Mouse (Mus musculus): ENCODE measurements around the gene BC107364. TPM values are rescaled to one million over a fixed set of nuclear protein-coding genes. Genes with fewer than 3 reads are reported as not detected.

BC107364 gene
- total and polyA plus RNA-seq, 2 experiments from 2014 or later, result not detected

GRCm38 (mm10) chr3:96405541-96406503, 46.3 kb downstream of the BC107364 start:
- Histone ChIP-seq H3K9ac (replicated peaks; ENCODE audit: low read length, poor library complexity, severe bottlenecking) (no peak overlapping the region), H3K4me1 (ENCODE audit: insufficient read depth, low read length) (no peaks in the 10 kb centered on the region), H3K9me3 (ENCODE audit: low read length) (no peaks in the 10 kb centered on the region), H3K4me3 (ENCODE audit: low read depth, low read length) (no peak overlapping the region), H3K36me3 (ENCODE audit: insufficient read depth, low read length) (no peaks in the 10 kb centered on the region), H3K27ac (ENCODE audit: low read depth, low read length) (no peak overlapping the region), H3K4me2 (ENCODE audit: low read depth, low read length, poor library complexity, severe bottlenecking) (no peak overlapping the region), H3K27me3 (ENCODE audit: insufficient read depth, low read length) (peaks cover 74% of the 10 kb centered on the region)
- ATAC-seq (ENCODE audit: low FRiP score) (no peak), DNase-seq (ENCODE audit: low spot score) (no peak)
- no peak for TF ChIP-seq CTCF (IDR thresholded peaks at IDR 0.05)
- WGBS, result 65% methylated on average over 32 of the region's 32 CpGs

DNA sequence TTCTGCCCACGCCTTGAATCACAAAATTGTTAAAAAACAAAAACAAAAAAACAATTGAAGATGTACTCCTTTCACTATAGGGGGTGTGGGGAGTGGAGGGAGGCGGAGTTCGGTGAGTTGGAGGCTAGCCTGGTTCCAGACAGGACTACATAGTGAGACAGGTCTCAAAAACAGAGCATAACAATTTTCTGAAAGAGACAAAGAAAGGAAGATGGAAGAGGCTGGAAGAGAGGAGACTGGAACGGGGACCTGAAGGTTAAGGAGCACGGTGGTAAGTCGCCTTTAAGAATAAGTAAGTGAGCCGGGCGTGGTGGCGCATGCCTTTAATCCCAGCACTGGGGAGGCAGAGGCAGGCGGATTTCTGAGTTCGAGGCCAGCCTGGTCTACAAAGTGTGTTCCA, 47.1 kb downstream of the BC107364 start:
- no peak overlapping the region for H3K4me3 ChIP-seq (ENCODE audit: low read depth, low read length)
- H3K9ac ChIP-seq (replicated peaks; ENCODE audit: low read length, poor library complexity, severe bottlenecking), result no peak overlapping the region
- no peaks in the 10 kb centered on the region for H3K36me3 ChIP-seq (ENCODE audit: insufficient read depth, low read length)
- H3K27ac ChIP-seq (ENCODE audit: low read depth, low read length), result no peak overlapping the region
- H3K9me3 ChIP-seq (ENCODE audit: low read length), result no peaks in the 10 kb centered on the region
- no peaks in the 10 kb centered on the region for H3K4me1 ChIP-seq (ENCODE audit: insufficient read depth, low read length)
- DNase-seq (ENCODE audit: low spot score) (no peak), ATAC-seq (ENCODE audit: low FRiP score) (no peak)
- no peak for TF ChIP-seq CTCF (IDR thresholded peaks at IDR 0.05)
- 25% methylated on average over 9 of the region's 11 CpGs for WGBS
- H3K27me3 ChIP-seq (ENCODE audit: insufficient read depth, low read length), result peaks cover 76% of the 10 kb centered on the region
- H3K4me2 ChIP-seq (ENCODE audit: low read depth, low read length, poor library complexity, severe bottlenecking), result no peak overlapping the region

GRCm38 (mm10) chr3:96404450-96404849, 47.7 kb downstream of the BC107364 start:
- H3K4me2 ChIP-seq (ENCODE audit: low read depth, low read length, poor library complexity, severe bottlenecking), result no peak overlapping the region
- WGBS, result under 1% methylated on average over 26 of the region's 26 CpGs

DNA sequence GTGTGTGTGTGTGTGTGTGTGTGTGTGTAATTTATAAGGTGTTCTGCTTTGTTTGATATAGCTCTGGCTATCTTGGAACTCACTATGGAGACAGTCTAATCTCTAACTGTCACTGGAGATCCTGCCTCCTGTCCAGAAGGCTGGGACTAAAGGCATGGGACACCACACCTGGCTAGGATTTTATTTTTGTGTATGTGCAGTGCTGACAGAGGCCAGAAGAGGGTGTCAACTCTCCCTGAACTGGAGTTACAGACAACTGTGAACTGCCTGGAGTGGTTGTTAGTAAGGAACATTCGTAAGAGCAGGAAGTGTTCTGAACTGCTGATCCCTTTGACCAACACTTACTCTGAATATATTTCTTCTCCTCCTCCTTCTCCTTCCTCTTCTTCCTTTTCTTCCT, 49.1 kb downstream of the BC107364 start:
- ATAC-seq (ENCODE audit: low FRiP score) (no peak), DNase-seq (ENCODE audit: low spot score) (peak; percentile 14)
- Histone ChIP-seq H3K4me2 (ENCODE audit: low read depth, low read length, poor library complexity, severe bottlenecking) (no peak overlapping the region), H3K9me3 (ENCODE audit: low read length) (no peaks in the 10 kb centered on the region), H3K36me3 (ENCODE audit: insufficient read depth, low read length) (no peaks in the 10 kb centered on the region), H3K27me3 (ENCODE audit: insufficient read depth, low read length) (peaks cover 82% of the 10 kb centered on the region), H3K9ac (replicated peaks; ENCODE audit: low read length, poor library complexity, severe bottlenecking) (no peak overlapping the region), H3K27ac (ENCODE audit: low read depth, low read length) (no peak overlapping the region), H3K4me3 (ENCODE audit: low read depth, low read length) (no peak overlapping the region), H3K4me1 (ENCODE audit: insufficient read depth, low read length) (no peaks in the 10 kb centered on the region)
- WGBS, result 33% methylated on average over 1 of the region's 1 CpGs
- TF ChIP-seq CTCF (IDR thresholded peaks at IDR 0.05), result peak; percentile 47

More at GRCm38 (mm10) chr3:96404450-96404849, 47.7 kb downstream of the BC107364 start:
- no peak for TF ChIP-seq CTCF (IDR thresholded peaks at IDR 0.05)
- no peak overlapping the region for H3K27ac ChIP-seq (ENCODE audit: low read depth, low read length)
- H3K9ac ChIP-seq (replicated peaks; ENCODE audit: low read length, poor library complexity, severe bottlenecking), result no peak overlapping the region
- no peaks in the 10 kb centered on the region for H3K36me3 ChIP-seq (ENCODE audit: insufficient read depth, low read length)
- H3K9me3 ChIP-seq (ENCODE audit: low read length), result no peaks in the 10 kb centered on the region
- H3K4me1 ChIP-seq (ENCODE audit: insufficient read depth, low read length), result no peaks in the 10 kb centered on the region
- ATAC-seq (ENCODE audit: low FRiP score), result no peak
- peaks cover 78% of the 10 kb centered on the region for H3K27me3 ChIP-seq (ENCODE audit: insufficient read depth, low read length)
- H3K4me3 ChIP-seq (ENCODE audit: low read depth, low read length), result no peak overlapping the region
- DNase-seq (ENCODE audit: low spot score), result no peak

DNA sequence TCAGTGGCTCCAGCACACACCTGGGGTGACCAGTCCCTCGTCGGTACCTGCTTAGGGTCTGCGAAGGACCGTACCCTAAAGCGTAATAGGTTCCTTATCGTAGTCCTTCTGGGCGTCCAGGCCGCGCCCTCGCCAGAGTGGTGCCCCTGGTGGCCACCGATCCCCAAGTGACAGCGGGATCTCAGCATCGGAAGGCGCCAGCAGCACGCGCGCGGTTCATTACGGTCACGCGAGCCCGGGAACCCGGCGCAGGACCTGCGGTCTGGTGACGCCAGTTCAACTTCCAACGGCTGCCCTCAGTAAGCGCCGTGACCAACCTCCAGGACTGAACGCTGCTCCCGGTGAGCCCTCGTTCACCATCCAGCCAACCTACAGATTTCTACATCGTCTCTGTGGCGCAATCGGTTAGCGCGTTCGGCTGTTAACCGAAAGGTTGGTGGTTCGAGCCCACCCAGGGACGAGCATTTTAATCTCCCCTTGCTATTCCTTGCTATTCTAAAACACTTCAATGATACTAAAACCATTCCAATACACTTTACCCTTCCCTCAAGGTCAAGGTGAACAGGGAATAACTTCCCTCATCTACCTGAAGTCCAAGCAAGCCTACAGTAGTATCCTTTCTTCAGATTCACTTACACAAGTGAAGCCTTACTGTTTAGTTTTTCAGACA, 50.1 kb downstream of the BC107364 start:
- peak; percentile 5 for DNase-seq (ENCODE audit: low spot score)
- peak overlapping the region; percentile 27 for H3K4me3 ChIP-seq (ENCODE audit: low read depth, low read length)
- H3K27me3 ChIP-seq (ENCODE audit: insufficient read depth, low read length), result peaks cover 79% of the 10 kb centered on the region
- under 1% methylated on average over 41 of the region's 41 CpGs for WGBS
- H3K9me3 ChIP-seq (ENCODE audit: low read length), result no peaks in the 10 kb centered on the region
- no peak for ATAC-seq (ENCODE audit: low FRiP score)
- TF ChIP-seq CTCF (IDR thresholded peaks at IDR 0.05), result peak; percentile 28
- no peaks in the 10 kb centered on the region for H3K4me1 ChIP-seq (ENCODE audit: insufficient read depth, low read length)
- no peak overlapping the region for H3K27ac ChIP-seq (ENCODE audit: low read depth, low read length)
- no peak overlapping the region for H3K9ac ChIP-seq (replicated peaks; ENCODE audit: low read length, poor library complexity, severe bottlenecking)
- H3K36me3 ChIP-seq (ENCODE audit: insufficient read depth, low read length), result no peaks in the 10 kb centered on the region
- H3K4me2 ChIP-seq (ENCODE audit: low read depth, low read length, poor library complexity, severe bottlenecking), result peak overlapping the region; percentile 32

DNA sequence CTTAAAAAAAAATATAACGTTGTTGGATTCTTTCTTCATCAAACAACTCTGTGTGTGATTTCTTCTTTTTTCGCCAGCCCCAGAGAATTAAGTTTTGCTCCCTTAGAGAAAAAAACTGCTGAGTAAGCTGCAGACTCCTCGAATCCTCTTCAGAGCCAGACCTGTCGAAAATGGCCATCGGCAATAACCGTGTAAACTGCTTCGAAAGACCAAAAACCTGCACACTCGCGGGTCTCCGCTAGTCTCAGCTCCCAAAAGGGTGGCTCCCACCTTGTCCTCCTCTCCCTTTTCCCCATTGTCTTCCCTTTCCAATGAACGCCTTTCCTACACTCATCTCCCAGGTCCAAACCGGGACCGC, 50.7 kb downstream of the BC107364 start:
- peak overlapping the region; percentile 32 for H3K4me2 ChIP-seq (ENCODE audit: low read depth, low read length, poor library complexity, severe bottlenecking)
- 5% methylated on average over 13 of the region's 13 CpGs for WGBS
- H3K4me3 ChIP-seq (ENCODE audit: low read depth, low read length), result peak overlapping the region; percentile 27; the same call in 1 of the 2 replicates
- H3K27me3 ChIP-seq (ENCODE audit: insufficient read depth, low read length), result peaks cover 81% of the 10 kb centered on the region
- H3K36me3 ChIP-seq (ENCODE audit: insufficient read depth, low read length), result no peaks in the 10 kb centered on the region
- ATAC-seq (ENCODE audit: low FRiP score) (no peak), DNase-seq (ENCODE audit: low spot score) (no peak)
- H3K4me1 ChIP-seq (ENCODE audit: insufficient read depth, low read length), result no peaks in the 10 kb centered on the region
- H3K9ac ChIP-seq (replicated peaks; ENCODE audit: low read length, poor library complexity, severe bottlenecking), result no peak overlapping the region
- no peak for TF ChIP-seq CTCF (IDR thresholded peaks at IDR 0.05)
- no peak overlapping the region for H3K27ac ChIP-seq (ENCODE audit: low read depth, low read length)
- no peaks in the 10 kb centered on the region for H3K9me3 ChIP-seq (ENCODE audit: low read length)
